Mouse (Mus musculus): ENCODE measurements around the gene Cyp2w1.
"Not testable (repeated sequence)": the region's sequence is repeated elsewhere in the genome, so short reads cannot be mapped to it uniquely, and the experiment has no call there.

DNA sequence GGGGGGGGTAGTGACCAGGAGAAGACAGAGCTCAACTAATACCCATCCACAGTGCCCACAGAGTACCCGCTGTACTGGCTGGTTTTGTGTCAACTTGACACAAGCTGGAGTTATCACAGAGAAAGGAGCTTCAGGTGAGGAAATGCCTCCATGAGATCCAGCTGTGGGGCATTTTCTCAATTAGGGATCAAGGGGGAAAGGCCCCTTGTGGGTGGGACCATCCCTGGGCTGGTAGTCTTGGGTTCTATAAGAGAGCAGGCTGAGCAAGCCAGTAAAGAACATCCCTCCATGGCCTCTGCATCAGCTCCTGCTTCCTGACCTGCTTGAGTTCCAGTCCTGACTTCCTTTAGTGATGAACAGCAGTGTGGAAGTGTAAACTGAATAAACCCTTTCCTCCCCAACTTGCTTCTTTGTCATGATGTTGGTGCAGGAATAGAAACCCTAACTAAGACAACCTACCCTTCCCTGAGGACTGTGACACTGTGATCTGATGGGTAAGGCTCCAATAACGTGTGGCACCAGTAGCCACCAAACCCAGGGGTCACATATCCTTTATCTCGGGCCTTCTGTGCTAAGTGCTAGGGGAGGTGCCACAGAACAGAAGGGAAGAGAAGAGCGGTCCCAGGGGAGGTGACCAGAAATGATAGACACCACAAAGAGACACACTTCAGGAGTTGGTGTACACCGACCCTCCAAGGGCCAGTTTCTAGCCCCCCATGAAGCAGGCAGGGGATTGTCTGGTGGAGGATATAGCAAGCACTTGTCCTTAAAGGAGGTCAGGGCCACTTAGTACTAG lies 38.1 kb downstream of the Cyp2w1 start:
- TF ChIP-seq CTCF (IDR thresholded peaks at IDR 0.05; ENCODE audit: low read depth, low read length); GATA1 (IDR thresholded peaks at IDR 0.05; ENCODE audit: borderline replicate concordance, low read length); POLR2AphosphoS5 (IDR thresholded peaks at IDR 0.05; ENCODE audit: insufficient replicate concordance, low read depth, low read length); TAL1 (conservative IDR thresholded peaks at IDR 0.05; ENCODE audit: low read depth, low read length); GATA2 (IDR thresholded peaks at IDR 0.05; ENCODE audit: borderline replicate concordance, low read depth, low read length): not testable (repeated sequence)
